Mouse (Mus musculus): ENCODE measurements around the gene Galnt6. TPM values are rescaled to one million over a fixed set of nuclear protein-coding genes. Genes with fewer than 3 reads are reported as not detected.

The Galnt6 gene
- polyA plus RNA-seq, 1 experiment: 14.7 TPM

DNA sequence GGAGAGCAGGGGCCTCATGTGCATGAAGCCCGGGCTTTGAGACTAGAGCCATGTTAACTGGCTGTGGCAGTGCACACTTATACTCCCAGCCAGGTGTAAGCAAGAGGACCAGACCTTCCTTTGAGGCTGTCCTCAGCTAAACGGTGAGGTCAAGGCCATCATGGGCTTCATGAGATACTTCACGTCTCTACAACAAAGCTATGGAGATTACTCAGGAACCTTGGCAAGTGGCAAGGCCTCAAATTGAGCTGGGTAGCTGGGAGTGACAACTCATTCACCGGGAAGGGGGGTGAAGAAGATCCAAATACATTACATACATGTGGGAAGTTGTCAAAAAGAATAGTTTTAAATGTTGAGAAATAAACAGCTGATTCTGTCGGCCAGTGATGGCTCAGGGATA, 68.4 kb downstream of the Galnt6 start:
- no peak for DNase-seq (ENCODE audit: low spot score)

DNA sequence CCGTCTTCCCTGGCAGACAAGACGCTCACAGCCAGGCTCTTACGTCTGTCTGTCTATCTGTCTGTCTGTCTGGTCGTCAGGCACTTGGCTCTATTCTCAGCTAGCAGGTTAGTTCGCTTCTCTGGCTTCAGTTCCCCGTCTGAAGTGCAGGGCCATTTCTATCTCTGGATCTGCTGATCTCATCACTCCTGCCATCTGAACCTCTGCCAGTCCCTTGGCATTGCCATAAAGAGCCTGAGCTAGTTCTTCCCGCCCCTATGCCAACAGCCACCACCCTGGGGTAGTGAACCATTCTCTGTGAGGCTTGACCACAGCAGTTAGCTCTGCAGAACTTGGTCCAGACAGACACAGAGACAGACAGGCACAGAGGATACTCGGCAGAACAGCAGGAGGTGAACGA, 68.9 kb downstream of the Galnt6 start:
- DNase-seq (ENCODE audit: low spot score): no peak

DNA sequence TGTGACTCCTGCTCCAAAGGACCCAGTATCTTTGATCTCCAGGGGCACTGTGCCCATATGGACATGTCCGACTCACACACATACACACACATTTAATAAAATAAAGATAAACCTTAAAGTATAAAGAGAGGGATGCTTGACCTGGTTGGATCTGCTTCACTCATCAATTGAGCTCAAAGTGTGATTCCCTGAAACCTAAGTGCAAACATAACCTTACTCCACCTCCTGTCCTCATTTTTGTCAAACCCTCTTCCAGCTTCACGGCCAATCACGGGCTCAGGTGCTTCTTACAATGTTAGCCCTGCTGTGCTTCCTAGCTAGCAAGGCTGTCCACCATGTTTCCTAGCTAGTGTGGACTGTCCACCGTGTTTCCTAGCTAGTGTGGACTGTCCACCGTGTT, 74.0 kb downstream of the Galnt6 start:
- DNase-seq (ENCODE audit: low spot score): no peak

DNA sequence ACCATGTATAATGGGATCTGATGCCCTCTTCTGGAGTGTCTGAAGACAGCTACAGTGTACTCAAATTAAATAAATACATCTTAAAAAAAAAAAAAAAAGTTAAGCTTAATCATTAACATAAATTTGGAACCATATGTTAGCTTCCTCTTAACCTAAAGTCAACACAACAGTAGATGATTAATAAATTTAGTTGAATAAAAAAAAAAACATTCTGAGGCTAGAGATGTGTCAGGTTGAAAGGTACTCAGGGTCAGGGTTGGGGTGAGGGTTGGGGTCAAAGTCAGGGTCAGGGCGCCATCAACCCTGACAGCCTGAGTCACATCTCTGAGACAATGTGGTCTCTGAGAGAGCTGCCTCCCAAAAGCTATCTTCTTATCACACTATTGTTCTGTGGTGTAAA, 74.9 kb downstream of the Galnt6 start:
- no peak for DNase-seq (ENCODE audit: low spot score)

DNA sequence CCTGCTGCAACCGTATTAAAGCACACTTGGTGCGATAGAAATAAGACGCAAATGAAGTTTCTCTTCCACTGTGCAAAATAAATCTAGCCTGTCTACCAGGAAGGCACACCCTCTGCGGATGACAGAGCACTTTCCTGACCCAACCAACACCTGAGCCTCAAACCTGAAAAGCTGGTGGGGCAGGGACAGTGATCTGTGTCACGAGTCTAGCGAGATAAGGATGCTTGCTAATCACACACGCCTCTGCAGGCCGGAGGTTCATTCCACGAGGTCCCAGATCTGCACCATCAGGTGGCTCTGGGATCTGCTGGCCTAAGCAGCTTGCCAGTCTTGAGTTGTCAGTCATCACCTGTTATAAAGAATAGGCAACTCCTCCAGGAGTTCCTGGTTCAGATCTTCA, 77.6 kb downstream of the Galnt6 start:
- DNase-seq (ENCODE audit: low spot score): no peak

DNA sequence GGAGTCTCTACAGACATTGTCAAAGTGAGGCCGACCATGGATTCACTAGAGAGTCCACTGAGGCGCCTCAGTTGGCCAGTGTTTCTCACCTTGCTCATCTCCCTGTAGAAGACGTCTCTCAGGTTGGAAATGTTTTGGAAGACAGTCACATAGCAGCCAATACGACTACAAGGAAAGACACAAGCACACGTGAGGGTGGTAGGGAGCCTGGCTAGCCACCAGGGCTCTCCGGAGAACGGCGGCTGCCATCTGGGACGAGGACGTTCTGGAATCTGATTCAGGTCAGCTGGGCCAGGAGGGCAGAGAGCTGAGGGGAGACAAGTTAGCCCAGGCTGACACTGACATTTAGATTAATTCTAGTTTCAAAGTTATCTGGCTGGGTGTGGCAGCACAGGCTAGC, 79.1 kb downstream of the Galnt6 start:
- no peak for DNase-seq (ENCODE audit: low spot score)

DNA sequence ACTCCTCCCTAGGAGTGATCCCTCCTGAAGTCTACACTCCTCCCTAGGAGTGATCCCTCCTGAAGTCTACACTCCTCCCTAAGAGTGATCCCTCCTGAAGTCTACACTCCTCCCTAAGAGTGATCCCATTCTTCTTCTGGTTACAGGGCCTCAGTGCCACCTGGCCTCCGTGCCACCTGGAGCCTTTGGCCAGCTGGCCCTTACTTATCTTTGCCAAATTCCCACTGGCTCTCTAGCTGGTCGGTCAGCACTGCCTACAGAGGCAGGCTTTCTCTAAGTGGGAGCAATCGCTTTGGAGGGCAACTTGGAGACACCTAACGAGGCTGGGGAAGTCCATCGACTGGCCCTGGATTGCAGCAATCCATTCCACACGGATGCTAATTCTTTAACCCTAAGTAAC, 83.0 kb downstream of the Galnt6 start:
- no peak for DNase-seq (ENCODE audit: low spot score)

DNA sequence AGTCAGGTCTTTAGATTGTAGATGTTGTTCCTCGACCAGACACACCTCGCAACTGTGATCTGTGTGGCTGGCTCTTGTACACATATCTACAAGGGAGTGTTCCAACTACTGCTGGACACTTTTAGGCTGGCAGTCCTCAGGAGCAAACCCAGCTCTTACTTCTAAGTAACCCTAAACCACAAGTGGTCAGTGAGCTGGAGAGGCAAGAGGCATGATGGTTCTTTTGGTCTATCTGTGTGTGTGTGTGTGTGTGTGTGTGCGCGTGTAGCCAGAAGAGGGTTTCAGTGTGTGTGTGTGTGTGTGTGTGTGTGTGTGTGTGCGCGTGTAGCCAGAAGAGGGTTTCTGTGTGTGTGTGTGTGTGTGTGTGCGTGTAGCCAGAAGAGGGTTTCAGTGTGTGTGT, 86.7 kb downstream of the Galnt6 start:
- no peak for DNase-seq (ENCODE audit: low spot score)

Other genes starting within 250 kb of the Galnt6 start
- gene Csrnp2, start 233.9 kb downstream of the Galnt6 start, polyA plus RNA-seq (2012; rRNA removed): 3.2 and 3.8 TPM in 2 replicates
- gene Tfcp2, start 177.4 kb downstream of the Galnt6 start, polyA plus RNA-seq (2012; rRNA removed): 14.4 and 15.4 TPM in 2 replicates
- gene Pou6f1, start 129.4 kb downstream of the Galnt6 start, polyA plus RNA-seq (2012; rRNA removed): 14.4 and 23.0 TPM in 2 replicates
- gene Dazap2, start 114.0 kb downstream of the Galnt6 start, polyA plus RNA-seq (2012; rRNA removed): 255 and 281 TPM in 2 replicates
- gene Smagp, start 92.4 kb downstream of the Galnt6 start, polyA plus RNA-seq (2012; rRNA removed): 65.7 and 67.6 TPM in 2 replicates
- gene Bin2, start 59.8 kb downstream of the Galnt6 start, polyA plus RNA-seq (2012; rRNA removed): 6.5 and 6.6 TPM in 2 replicates
- 97.3 and 135 TPM in 2 replicates for gene Cela1, start 41.5 kb downstream of the Galnt6 start, polyA plus RNA-seq (2012; rRNA removed)
- 5.5 and 5.6 TPM in 2 replicates for gene Slc4a8, start 32.4 kb upstream of the Galnt6 start, polyA plus RNA-seq (2012; rRNA removed)
- 0.41 and 0.48 TPM in 2 replicates for gene Scn8a, start 140.5 kb upstream of the Galnt6 start, polyA plus RNA-seq (2012; rRNA removed)